Mouse (Mus musculus): Measurements from ENCODE around the gene Adgb.

Gene Adgb

DNA sequence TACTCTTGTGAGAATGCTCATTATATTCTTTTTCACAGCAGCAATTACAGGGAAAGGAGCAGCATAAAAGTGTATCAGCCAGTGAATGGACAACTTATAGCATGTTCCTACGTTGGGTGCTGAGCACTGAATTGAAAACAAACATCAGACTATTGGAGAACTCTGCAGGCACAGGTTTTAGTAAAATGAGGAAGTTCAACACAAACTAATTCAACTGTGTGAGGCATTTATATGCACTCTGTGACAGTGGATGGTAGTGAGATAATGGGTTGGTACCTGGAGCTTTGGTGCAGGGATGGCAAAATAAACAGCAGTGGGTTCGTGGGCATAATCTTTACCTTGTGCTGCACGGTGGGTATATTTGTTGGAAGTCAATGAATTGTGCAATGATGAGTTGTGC is 121.6 kb downstream of the Adgb start:
- no peak for DNase-seq (ENCODE audit: low read depth)

DNA sequence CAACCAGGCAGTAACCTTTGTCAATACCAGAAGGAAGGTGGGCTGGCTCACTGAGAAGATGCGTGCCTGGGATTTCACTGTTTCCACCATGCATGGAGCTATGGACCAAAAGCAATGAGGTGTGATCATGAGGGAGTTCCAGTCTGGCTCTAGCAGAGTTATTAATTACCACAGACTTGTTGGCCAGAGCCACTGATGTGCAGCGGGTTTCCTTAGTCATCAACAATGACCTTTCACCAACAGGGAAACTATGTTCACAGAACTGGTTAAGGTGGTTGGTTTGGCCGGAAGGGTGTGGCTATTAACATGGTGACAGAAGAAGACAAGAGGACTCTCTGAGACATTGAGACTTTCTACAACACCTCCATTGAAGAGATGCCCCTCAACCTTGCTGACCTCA is 128.2 kb downstream of the Adgb start:
- DNase-seq (ENCODE audit: low read depth): no peak

DNA sequence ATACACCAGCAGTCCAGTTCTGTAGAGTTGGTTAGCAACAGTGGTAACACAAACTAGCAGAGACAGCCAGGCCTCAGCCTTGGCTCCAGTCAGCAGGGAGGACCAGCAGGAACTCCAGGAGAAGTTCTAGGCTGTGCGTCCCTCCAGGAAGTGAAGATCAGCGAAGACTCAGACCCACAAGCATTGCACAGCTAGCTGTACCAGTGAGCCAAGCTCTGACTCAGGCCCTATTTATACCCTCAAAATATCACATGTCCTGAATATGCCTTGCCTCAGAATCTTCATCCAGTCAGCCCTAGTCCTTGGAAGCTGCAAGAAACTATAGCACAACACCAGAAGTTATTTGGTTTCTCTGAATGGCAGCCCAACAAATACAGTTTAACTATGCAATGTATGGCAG is 146.6 kb downstream of the Adgb start:
- no peak for DNase-seq (ENCODE audit: low read depth)

DNA sequence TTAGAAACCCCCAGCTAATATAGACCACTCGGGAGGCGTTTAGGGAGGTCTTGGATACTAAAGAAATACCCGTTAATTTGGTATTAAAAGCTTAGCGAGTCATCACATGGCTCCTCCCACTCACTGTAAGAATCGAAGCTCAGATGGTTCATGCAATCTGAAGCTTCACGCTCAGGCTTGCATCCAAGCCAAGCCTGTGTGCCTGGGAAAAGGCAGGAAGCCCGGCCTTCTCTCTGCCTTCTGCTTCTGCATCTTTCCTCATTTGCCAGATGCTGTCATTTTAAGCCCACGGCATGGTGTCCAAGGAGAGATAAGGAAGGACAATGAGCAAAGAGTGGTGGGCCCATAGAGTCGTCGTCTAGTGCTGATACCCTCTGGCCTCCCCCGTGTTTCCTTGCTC is 149.2 kb downstream of the Adgb start:
- DNase-seq (ENCODE audit: low read depth): no peak

DNA sequence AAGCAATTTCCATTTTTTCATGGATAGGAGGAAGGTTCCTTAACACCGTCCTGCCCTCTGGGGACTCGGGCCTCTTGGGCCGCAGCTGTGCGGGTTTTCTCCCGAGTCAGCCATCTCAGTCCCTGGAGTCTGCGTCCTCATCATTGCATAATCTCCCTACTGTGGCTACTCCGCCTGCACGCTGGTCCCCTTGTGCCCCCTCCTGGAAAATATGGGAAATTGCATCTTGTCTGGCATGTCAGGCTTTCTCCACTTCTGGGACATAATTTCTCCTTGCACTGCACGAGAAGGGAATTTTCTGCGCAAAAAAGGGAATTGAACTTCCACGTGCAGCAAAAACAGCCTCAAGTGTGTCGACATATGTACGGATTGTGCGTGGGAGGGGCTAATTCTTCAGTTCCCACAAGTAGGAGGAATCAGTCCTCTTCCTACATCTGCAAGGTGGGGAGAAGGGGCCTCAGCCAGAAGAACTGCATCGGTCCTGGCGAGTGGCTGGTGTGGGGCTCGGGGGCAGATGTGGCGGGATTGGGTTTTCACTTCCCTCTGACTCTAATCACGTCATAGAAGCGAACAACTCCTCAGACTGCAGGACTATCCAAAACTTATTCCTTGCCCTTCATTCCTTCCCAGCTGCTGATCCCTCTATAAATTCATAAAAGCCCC is 150.9 kb downstream of the Adgb start:
- peak; percentile 40 for DNase-seq (ENCODE audit: low read depth)

DNA sequence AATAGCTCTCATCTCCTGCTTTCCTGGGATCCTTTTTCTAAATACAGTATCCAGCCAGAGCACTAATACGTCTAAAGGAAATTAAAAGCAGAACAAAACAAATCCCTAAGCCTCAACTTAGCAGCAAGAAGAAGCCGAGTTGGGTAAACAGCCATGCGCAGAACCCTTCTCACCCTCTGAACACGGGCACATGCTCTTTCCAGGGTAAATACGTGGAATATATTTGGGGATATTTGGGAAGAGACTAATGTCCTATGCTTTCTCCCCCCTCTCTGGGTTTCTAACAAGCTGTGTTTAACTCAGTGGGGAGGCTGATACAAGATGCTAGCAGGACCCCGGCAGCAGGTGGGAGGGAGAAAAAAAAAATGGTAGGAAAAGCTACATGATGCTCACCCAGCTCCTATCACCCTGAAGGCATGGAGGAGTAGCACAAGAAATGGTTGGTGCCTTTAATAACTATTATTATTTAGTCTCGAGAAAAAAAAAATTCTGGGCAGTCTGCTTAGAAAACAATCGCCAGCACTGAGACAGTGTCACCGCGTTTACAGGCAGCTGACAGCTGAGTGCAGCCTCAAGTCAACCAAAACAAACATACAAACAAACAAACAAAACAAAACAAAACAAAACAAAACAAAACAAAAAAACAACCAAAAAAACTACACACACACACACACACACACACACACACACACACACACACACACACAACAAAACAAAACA is 151.6 kb downstream of the Adgb start:
- no peak for DNase-seq (ENCODE audit: low read depth)

DNA sequence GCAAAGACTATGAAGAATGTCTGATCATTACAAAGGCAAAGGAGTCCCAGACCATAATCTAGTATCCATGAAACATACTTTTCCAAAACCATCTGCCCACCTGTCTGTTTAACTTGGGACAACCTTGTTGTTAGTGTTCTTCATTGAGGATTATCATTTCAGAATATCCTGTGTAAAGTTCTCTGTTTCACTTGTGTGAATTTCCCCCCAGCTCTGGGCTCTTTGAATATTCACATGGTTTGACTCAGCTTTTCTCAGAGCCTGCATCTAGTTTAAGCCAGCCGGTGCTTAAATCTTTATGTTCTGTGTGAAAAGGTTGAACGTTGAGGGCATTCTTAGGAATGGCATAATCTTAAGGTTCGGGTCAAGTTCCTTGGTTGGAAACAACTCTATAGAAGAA is 154.0 kb downstream of the Adgb start:
- no peak for DNase-seq (ENCODE audit: low read depth)

DNA sequence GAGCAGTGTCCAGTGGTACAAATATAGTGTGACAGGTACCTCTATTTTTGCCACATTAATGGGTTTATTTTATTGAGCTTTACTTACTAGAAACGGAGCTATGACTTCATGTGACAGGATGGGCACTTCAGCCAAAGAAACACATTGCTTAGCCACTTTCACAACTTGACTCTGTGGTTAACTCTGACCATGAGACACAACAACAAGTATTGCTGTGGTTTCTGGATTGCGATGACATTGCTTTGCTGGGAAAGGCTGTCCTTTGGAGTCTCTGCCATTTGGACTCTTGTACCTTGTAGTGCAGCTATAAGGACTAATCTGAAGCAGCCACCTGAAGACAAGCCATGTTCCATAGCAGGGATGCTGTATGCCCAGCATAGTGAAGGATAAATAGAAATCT is 156.5 kb downstream of the Adgb start:
- no peak for DNase-seq (ENCODE audit: low read depth)

DNA sequence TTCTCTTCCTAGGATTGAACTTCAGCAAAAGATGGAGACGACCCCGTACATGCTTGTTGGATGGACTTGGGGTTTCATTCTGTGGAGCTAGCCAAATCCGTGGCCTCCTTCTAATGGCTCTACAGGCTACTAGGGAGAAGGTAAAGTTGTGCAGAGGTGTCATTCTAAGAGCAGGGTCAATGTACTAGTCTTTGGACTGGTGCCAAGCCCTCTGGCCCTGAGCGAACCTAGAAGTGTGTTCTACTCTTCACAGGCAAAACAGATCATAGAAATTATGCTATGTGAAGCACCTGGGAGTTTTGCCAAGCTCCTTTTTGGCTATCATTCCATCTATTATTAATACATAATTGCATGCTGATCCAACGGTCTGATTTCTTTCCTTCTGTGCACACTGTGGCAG is 157.6 kb downstream of the Adgb start:
- no peak for DNase-seq (ENCODE audit: low read depth)

DNA sequence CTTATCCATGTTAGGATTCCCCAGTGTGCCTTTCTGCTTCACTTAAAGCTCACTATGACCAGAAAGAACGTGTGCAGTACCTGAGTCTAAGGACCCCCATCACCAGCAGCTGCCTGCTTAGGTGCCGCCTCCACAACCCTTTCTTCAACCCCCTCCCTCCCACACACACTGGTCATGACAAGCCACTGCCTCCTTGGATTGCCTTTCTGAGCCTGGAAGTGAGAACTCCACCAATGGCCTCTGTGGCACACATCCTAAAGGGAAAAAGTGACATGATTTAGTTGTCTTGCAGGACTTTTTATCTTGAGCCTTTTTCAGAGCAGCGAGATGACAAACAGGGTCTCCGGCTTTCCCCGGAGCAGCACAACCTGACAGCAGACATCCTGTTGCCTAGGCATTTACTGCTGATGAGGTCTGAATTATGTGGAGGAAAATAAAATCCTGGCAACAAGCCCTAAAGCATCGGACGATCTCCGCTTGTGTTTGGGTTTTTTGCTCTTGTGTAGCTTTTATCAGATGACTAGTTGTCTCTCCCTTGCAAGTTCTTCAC is 162.2 kb downstream of the Adgb start:
- DNase-seq (ENCODE audit: low read depth): no peak

DNA sequence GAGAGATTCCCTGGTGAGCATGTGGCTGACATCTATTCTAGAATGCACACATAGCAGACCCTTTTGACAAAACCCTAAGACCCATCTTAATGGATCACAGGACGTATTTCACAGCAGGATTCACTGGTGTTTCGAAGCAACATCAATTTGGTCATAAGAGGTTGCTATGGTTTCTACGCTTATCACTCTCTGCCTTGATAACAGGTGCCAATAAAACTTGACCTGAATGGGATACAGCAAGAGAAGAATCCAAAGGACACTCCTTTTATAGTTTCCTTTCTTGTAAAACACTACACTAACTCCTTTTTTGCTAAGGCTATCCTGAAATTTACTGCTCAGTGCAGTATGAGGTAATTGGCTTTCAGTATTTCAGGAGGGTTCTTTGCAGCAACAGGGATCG is 163.1 kb downstream of the Adgb start:
- no peak for DNase-seq (ENCODE audit: low read depth)

DNA sequence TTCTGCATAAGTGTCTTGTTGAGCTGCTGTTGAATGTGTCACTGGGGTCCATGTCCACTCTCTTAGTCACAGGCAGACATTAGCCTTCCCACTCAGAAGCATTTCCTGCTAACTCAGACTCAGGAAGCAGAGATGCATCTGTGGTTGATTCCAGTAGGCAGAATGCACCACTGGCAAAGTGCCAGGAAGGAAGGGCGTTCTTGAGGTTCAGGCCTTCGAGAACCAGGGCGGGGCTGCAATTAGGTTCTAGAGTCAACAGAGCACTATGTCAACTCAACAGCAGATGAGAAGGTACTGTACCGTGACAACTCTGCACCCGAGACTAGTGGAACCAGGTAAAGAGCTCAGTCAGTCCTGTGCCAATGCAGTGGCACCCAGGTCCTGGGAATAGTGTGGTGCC is 164.7 kb downstream of the Adgb start:
- no peak for DNase-seq (ENCODE audit: low read depth)

DNA sequence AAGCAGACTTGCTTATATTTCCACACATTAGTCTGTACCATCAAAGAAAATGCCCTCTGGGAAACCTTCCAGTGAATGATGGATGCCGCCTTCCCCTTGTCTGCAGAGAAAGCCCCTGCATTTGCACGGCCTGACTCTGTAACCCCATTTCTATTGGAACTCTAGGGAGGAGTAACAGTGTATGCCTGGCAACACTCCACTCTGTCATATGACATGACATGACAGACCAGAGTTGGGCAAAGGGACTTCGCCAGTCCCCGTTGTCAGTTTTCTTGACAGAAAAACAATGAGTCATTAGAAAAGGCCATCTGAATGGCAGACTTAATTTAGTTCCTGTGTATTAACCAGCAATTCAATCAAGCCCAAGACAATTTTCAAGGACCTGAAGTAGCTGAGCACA is 167.8 kb downstream of the Adgb start:
- no peak for DNase-seq (ENCODE audit: low read depth)

DNA sequence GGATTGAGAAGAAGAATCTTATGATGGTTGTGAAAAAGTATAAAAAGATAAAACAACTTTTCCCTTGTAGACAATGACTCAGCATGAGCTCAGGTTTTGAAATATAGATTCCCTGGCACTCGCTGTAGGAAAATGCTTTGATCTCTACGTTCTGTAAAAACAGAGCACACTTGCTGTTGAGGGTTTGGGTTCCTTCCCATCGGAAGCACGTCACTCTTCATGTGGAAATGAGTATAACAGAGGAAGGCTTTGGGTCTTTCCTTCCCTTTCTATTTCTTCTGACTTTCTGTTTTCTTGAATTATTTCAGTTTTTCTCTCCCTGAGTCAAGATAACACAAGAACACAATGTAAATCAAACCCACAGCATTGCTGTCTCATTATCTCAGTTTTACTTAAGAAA is 170.4 kb downstream of the Adgb start:
- DNase-seq (ENCODE audit: low read depth): no peak

DNA sequence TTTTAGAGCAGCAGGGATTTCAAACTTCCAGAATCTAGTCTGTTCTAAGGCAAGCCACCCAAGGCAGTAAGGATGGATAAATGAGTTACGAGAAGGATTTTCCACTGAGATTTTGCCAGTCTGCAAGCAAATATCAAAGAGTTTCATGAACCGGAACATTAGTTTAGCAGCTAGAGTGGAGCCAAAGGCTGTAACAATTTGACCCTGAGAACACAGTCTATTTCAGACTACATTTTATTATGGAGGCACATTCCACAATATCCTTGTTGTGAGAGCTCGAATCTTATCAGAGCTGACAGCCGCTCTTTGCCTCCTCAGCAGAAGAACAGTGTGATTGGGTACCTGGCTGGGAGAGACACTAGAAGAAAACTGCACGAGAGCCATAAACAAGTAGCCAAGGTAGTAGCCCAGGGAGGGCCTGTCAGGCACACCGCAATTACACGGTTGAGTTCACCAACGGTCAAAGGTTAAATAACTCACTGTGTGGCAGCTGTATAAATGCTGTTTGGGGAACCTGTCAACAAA is 171.1 kb downstream of the Adgb start:
- DNase-seq (ENCODE audit: low read depth): no peak

DNA sequence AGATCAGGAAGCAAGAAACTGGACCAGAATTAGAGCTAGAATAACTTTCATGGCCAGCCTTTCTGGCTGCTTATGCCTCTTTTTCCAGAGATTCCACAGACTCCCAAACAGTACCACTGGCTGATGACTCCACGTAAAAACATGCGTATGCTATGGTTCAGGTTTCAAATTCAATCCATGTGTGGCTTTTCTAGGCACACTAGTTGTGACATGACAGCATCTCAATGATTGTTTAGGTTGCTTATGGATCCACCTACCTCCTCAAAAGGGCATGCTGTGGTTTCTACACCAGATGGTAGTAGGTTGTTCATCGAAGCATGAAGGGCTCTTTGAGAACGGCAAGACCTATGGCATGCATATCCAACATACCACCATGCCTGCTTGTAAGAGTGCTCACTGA is 172.1 kb downstream of the Adgb start:
- no peak for DNase-seq (ENCODE audit: low read depth)

DNA sequence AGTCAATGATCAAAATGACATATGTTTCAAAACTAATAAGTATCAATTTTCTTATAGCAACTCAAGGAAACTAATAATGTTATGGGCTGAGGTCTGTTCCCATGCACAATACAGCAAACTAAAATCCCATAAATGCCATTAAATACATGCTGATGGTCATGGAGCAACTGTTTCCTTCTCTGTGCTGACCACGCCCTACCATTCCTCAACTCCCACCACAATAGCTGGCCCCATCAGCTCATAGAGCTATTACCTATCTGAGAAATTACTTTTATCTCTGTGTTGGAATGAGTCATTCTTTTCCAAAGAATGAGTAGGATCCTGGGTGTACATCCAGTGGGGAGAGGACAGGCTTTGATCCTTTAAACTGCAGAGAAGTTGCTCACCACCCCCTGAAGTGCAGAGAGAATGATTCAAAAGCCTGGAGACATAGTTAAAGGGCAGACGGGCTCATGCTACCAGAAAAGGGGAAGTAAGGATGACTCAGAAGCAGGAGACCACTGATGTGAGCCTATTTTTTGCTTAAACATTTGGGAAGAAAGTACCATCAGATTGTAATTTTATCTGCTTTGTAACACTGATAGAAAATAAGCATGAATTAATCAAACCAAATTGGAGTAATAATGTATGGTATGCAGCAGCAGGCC is 184.8 kb downstream of the Adgb start:
- DNase-seq (ENCODE audit: low read depth): no peak
